Mouse (Mus musculus): ENCODE data around the gene Ltbp1. TPM values are rescaled to one million over a fixed set of nuclear protein-coding genes. Genes with fewer than 3 reads are reported as not detected.

Ltbp1 gene
- polyA plus RNA-seq, 1 experiment from 2014 or later = 2.6 TPM

GRCm38 (mm10) chr17:75439062-75439461 is 433.7 kb downstream of the Ltbp1 start:
- Histone ChIP-seq H3K27ac (no peak overlapping the region), H3K27me3 (ENCODE audit: control insufficient read depth, insufficient read depth, low read length) (no peaks in the 10 kb centered on the region), H3K4me2 (replicated peaks) (no peak overlapping the region), H3K36me3 (replicated peaks; ENCODE audit: control insufficient read depth, insufficient read depth) (no peaks in the 10 kb centered on the region), H3K9ac (no peak overlapping the region), H3K9me3 (ENCODE audit: control insufficient read depth, low read length) (no peaks in the 10 kb centered on the region), H3K4me1 (replicated peaks; ENCODE audit: control insufficient read depth, insufficient read depth, low read length) (peaks cover 6% of the 10 kb centered on the region; the same call in 1 of the 2 replicates), H3K4me3 (replicated peaks; ENCODE audit: low read length) (no peak overlapping the region)
- 63% methylated on average over 14 of the region's 14 CpGs for WGBS
- DNase-seq (ENCODE audit: low spot score) = no peak
- peak; percentile 25; the same call in 1 of the 2 replicates for ATAC-seq (ENCODE audit: low FRiP score)

- Histone ChIP-seq H3K4me2 (replicated peaks) (no peak overlapping the region), H3K27me3 (ENCODE audit: control insufficient read depth, insufficient read depth, low read length) (no peaks in the 10 kb centered on the region), H3K36me3 (replicated peaks; ENCODE audit: control insufficient read depth, insufficient read depth) (no peaks in the 10 kb centered on the region), H3K9ac (no peak overlapping the region), H3K4me3 (replicated peaks; ENCODE audit: low read length) (no peak overlapping the region), H3K9me3 (ENCODE audit: control insufficient read depth, low read length) (no peaks in the 10 kb centered on the region), H3K27ac (peak overlapping the region; percentile 59; the same call in 1 of the 2 replicates), H3K4me1 (replicated peaks; ENCODE audit: control insufficient read depth, insufficient read depth, low read length) (peaks cover 6% of the 10 kb centered on the region; the same call in 1 of the 2 replicates)
- ATAC-seq (ENCODE audit: low FRiP score) (no peak), DNase-seq (ENCODE audit: low spot score) (no peak)
- 35% methylated on average over 7 of the region's 7 CpGs for WGBS
Measured at GRCm38 (mm10) chr17:75440619-75441018, 435.3 kb downstream of the Ltbp1 start.

- ATAC-seq (ENCODE audit: low FRiP score) (0 out of 2 replicates have a peak, but pooled peaks have one; percentile 44), DNase-seq (ENCODE audit: low spot score) (no peak)
- Histone ChIP-seq H3K9ac (no peak overlapping the region), H3K4me1 (replicated peaks; ENCODE audit: control insufficient read depth, insufficient read depth, low read length) (peaks cover 6% of the 10 kb centered on the region; the same call in 1 of the 2 replicates), H3K9me3 (ENCODE audit: control insufficient read depth, low read length) (no peaks in the 10 kb centered on the region), H3K36me3 (replicated peaks; ENCODE audit: control insufficient read depth, insufficient read depth) (no peaks in the 10 kb centered on the region), H3K4me2 (replicated peaks) (no peak overlapping the region), H3K27me3 (ENCODE audit: control insufficient read depth, insufficient read depth, low read length) (no peaks in the 10 kb centered on the region), H3K27ac (peak overlapping the region; percentile 59), H3K4me3 (replicated peaks; ENCODE audit: low read length) (no peak overlapping the region)
- WGBS = 66% methylated on average over 5 of the region's 5 CpGs
Measured at GRCm38 (mm10) chr17:75441260-75441830, 436.0 kb downstream of the Ltbp1 start.
